Mouse (Mus musculus) liver, embryonic 11.5 days (tissue): ENCODE results near the gene Bcl2a1d. TPM values are rescaled to one million over a fixed set of nuclear protein-coding genes. Genes with fewer than 3 reads are reported as not detected.
"Not testable (repeated sequence)": the region's sequence is repeated elsewhere in the genome, so short reads cannot be mapped to it uniquely, and the experiment has no call there.

Source experiments
- ATAC-seq: fragments of 200-750 bp; cut with Nextera tagmentation; replicated peaks from 2 replicates; pipeline ENCODE4 v1.8.0; 2017; ENCODE audit warnings: moderate number of reproducible peaks, mild to moderate bottlenecking, moderate TSS enrichment, moderate library complexity; ENCODE audit not compliant: low FRiP score
- DNase-seq: peaks from one replicate; pipeline ENCODE4 v3.0.0-alpha.2; 2017; ENCODE audit warnings: low spot score
- H3K27ac ChIP-seq: fragments of 300-500 bp; sonication (generic); 2 replicates; pipeline ENCODE4 v1.5.1; 2014; ENCODE audit warnings: mild to moderate bottlenecking, low read depth, low read length, control low read depth
- H3K27me3 ChIP-seq: fragments of 300-500 bp; sonication (generic); replicated peaks from 2 replicates; pipeline ENCODE4 v1.6.1; 2014; ENCODE audit warnings: low read length, mixed read lengths; ENCODE audit not compliant: control insufficient read depth, insufficient read depth
- H3K36me3 ChIP-seq: fragments of 300-500 bp; sonication (generic); 2 replicates; pipeline ENCODE4 v1.6.1; 2014; ENCODE audit warnings: mild to moderate bottlenecking, low read length, moderate library complexity, mixed read lengths; ENCODE audit not compliant: control insufficient read depth, insufficient read depth
- H3K4me1 ChIP-seq: fragments of 300-500 bp; sonication (generic); replicated peaks from 2 replicates; pipeline ENCODE4 v1.6.1; 2014; ENCODE audit warnings: low read length, mixed read lengths; ENCODE audit not compliant: control insufficient read depth, insufficient read depth
- H3K4me2 ChIP-seq: fragments of 300-500 bp; sonication (generic); 2 replicates; pipeline ENCODE4 v1.6.1; 2014; ENCODE audit warnings: mild to moderate bottlenecking, control low read depth, moderate library complexity
- H3K4me3 ChIP-seq: fragments of 300-500 bp; sonication (generic); 2 replicates; pipeline ENCODE4 v1.5.1; 2014; ENCODE audit warnings: low read depth, low read length, control low read depth
- H3K9ac ChIP-seq: fragments of 300-500 bp; sonication (generic); 2 replicates; pipeline ENCODE4 v1.6.1; 2014; ENCODE audit warnings: low read depth, low read length, control low read depth
- H3K9me3 ChIP-seq: fragments of 300-500 bp; sonication (generic); 2 replicates; pipeline ENCODE4 v1.6.1; 2016; ENCODE audit warnings: low read length, inconsistent platforms, mixed read lengths; ENCODE audit not compliant: control insufficient read depth
- WGBS: fragments of 180-500 bp; shearing (Covaris S2); extraction: QIAGEN DNeasy Blood & Tissue Kit; methylation state at CpG from one replicate; pipeline ENCODE4 v1.1.7; 2014; 5-methylcytosine and 5-hydroxymethylcytosine counted together
- polyA plus RNA-seq: library from polyadenylated mRNA; unstranded; fragments of >200 nt; fragmentation: Nextera tagmentation; extraction: Ambion mirVana; gene quantifications from 2 replicates; pipeline ENCODE4 v1.2.1, GENCODE M21; 2014

Bcl2a1d gene
- polyA plus RNA-seq, 1 experiment from 2014 or later = 0.29 TPM

GRCm38 (mm10) chr9:88721628-88722027 is 10.1 kb downstream of the Bcl2a1d start:
- ATAC-seq, H3K9ac ChIP-seq, H3K4me1 ChIP-seq, H3K4me3 ChIP-seq, H3K27ac ChIP-seq, H3K36me3 ChIP-seq, H3K4me2 ChIP-seq, DNase-seq, H3K9me3 ChIP-seq, H3K27me3 ChIP-seq: not testable (repeated sequence)

- ATAC-seq = peak; percentile 47
- not testable (repeated sequence) for H3K9me3 ChIP-seq, H3K4me1 ChIP-seq, H3K27me3 ChIP-seq, H3K36me3 ChIP-seq, H3K9ac ChIP-seq, DNase-seq
- H3K27ac ChIP-seq = peak within 1 kb of the TSS; percentile 68
- 30% methylated on average over 11 of the region's 12 CpGs for WGBS
- peak within 1 kb of the TSS; percentile 35 for H3K4me3 ChIP-seq
- H3K4me2 ChIP-seq = peak within 1 kb of the TSS; percentile 53
Measured at GRCm38 (mm10) chr9:88719989-88720537, 11.7 kb downstream of the Bcl2a1d start, which contains the start of gene Mthfsl. Mthfsl (minus strand) TSS chr9:88720296.

- not testable (repeated sequence) for DNase-seq, H3K27me3 ChIP-seq, H3K9me3 ChIP-seq, H3K36me3 ChIP-seq, H3K9ac ChIP-seq, H3K4me1 ChIP-seq
- 9% methylated on average over 17 of the region's 46 CpGs for WGBS
- Histone ChIP-seq H3K4me2 (peak overlapping the region; percentile 53), H3K27ac (peak overlapping the region; percentile 68), H3K4me3 (peak overlapping the region; percentile 35)
- ATAC-seq = peak; percentile 93
Measured at GRCm38 (mm10) chr9:88719073-88719921, 12.4 kb downstream of the Bcl2a1d start.

GRCm38 (mm10) chr9:88718593-88718992 is 13.1 kb downstream of the Bcl2a1d start:
- ATAC-seq, H3K4me1 ChIP-seq, DNase-seq, H3K27me3 ChIP-seq, H3K36me3 ChIP-seq, H3K9ac ChIP-seq, H3K9me3 ChIP-seq, H3K27ac ChIP-seq: not testable (repeated sequence)
- peak overlapping the region; percentile 53 for H3K4me2 ChIP-seq
- peak overlapping the region; percentile 35; the same call in 1 of the 2 replicates for H3K4me3 ChIP-seq
- 85% methylated on average over 5 of the region's 5 CpGs for WGBS

GRCm38 (mm10) chr9:88718140-88718539 is 13.6 kb downstream of the Bcl2a1d start:
- not testable (repeated sequence) for H3K27me3 ChIP-seq, H3K4me2 ChIP-seq, DNase-seq, H3K4me3 ChIP-seq, H3K4me1 ChIP-seq, H3K9ac ChIP-seq, H3K36me3 ChIP-seq, H3K9me3 ChIP-seq, H3K27ac ChIP-seq
- ATAC-seq = peak; percentile 25; the same call in 1 of the 2 replicates
- WGBS = 40% methylated on average over 2 of the region's 2 CpGs

GRCm38 (mm10) chr9:88714515-88714914 is 17.2 kb downstream of the Bcl2a1d start:
- not testable (repeated sequence) for H3K4me1 ChIP-seq, H3K27me3 ChIP-seq, ATAC-seq, H3K4me2 ChIP-seq, H3K9ac ChIP-seq, H3K9me3 ChIP-seq, H3K27ac ChIP-seq, H3K4me3 ChIP-seq, H3K36me3 ChIP-seq, DNase-seq
- WGBS = 77% methylated on average over 5 of the region's 5 CpGs

- H3K36me3 ChIP-seq, DNase-seq, H3K4me3 ChIP-seq, H3K27ac ChIP-seq, H3K4me2 ChIP-seq, H3K9me3 ChIP-seq, H3K27me3 ChIP-seq, H3K4me1 ChIP-seq, H3K9ac ChIP-seq: not testable (repeated sequence)
- 68% methylated on average over 3 of the region's 3 CpGs for WGBS
- 0 out of 2 replicates have a peak, but pooled peaks have one; percentile 25 for ATAC-seq
Measured at GRCm38 (mm10) chr9:88712164-88712749, 19.5 kb downstream of the Bcl2a1d start.

GRCm38 (mm10) chr9:88710910-88711438 is 20.7 kb downstream of the Bcl2a1d start:
- H3K4me2 ChIP-seq, DNase-seq, H3K27ac ChIP-seq, H3K4me1 ChIP-seq, H3K9ac ChIP-seq, H3K27me3 ChIP-seq, H3K4me3 ChIP-seq, H3K36me3 ChIP-seq, H3K9me3 ChIP-seq: not testable (repeated sequence)
- ATAC-seq = peak; percentile 18; the same call in 1 of the 2 replicates
- WGBS = 74% methylated on average over 4 of the region's 5 CpGs
